Mouse (Mus musculus) C2C12 (cell line): ENCODE measurements around the gene Rai14.

Experiments used
- CTCF ChIP-seq: IDR thresholded peaks from one replicate; pipeline ENCODE4 v1.5.1; 2011; ENCODE audit not compliant: control insufficient read depth, insufficient read depth, insufficient read length
- MYOD1 ChIP-seq: IDR thresholded peaks from one replicate; pipeline ENCODE4 v1.6.1; 2011; ENCODE audit warnings: low read depth; ENCODE audit not compliant: control insufficient read depth, insufficient read length
- USF1 ChIP-seq: IDR thresholded peaks from one replicate; pipeline ENCODE4 v1.6.1; 2011; ENCODE audit warnings: low read depth, mild to moderate bottlenecking, control low read depth, moderate library complexity

- TF ChIP-seq CTCF: no peak
- no peak for TF ChIP-seq MYOD1
- no peak for TF ChIP-seq USF1
These were observed 93.2 kb downstream of the Rai14 start for GRCm38 (mm10) chr15:10621194-10621593.
